Mouse (Mus musculus): ENCODE data around the gene Plk1. TPM values are rescaled to one million over a fixed set of nuclear protein-coding genes. Genes with fewer than 3 reads are reported as not detected.

Gene Plk1
- polyA plus RNA-seq, 1 experiment: 2.1 TPM

DNA sequence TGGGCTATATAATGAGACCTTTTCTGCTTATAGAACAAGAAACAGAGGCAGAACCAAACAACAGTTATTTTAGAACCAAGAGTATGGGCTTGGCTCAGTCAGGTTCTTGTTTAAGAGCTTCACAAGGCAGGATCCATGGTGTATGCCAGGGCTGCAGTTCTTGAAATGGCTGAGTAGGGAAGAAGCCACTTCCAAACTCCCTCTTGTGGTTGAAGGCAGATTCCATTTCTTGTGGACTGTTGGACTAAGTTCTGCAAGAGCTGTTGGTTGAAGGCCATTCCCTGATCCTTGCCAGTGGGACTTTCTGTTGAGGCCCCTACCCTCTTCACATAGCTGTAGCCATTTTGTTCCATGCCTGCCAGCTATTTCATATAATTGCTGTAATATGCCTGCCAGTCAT is 34.7 kb downstream of the Plk1 start:
- Histone ChIP-seq H3K4me1 (ENCODE audit: control insufficient read depth, insufficient read depth, low read length) (no peaks in the 10 kb centered on the region), H3K27ac (ENCODE audit: insufficient read depth, low read length) (no peak overlapping the region), H3K27me3 (ENCODE audit: control insufficient read depth, insufficient read depth, low read length) (no peaks in the 10 kb centered on the region), H3K4me3 (replicated peaks; ENCODE audit: insufficient read depth, low read depth, low read length) (no peak overlapping the region)
- TF ChIP-seq CTCF (IDR thresholded peaks at IDR 0.05; ENCODE audit: borderline replicate concordance, insufficient read depth, low read depth, low read length) (no peak), POLR2A (IDR thresholded peaks at IDR 0.05; ENCODE audit: borderline replicate concordance, insufficient read depth, low read length) (no peak)
- no peak for DNase-seq

DNA sequence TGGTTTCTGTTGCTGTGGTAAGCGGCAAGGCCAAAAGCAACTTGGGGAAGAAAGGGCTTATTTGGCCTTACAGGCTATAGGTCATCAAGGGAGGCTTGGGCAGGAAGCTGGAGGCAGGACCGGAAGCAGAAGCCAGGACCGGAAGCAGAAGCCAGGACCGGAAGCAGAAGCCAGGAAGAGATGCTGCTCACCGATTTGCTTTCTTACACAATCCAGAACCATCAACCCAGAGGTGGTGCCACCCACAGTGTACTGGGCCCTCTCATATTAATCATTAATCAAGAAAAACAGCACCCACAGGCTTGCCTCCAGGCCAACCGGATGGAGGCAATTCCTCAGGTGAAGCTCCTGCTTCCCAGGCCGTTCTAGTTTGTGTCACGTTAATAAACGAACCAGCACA is 37.5 kb downstream of the Plk1 start:
- no peak overlapping the region for H3K27ac ChIP-seq (ENCODE audit: insufficient read depth, low read length)
- H3K4me3 ChIP-seq (replicated peaks; ENCODE audit: insufficient read depth, low read depth, low read length): no peak overlapping the region
- H3K27me3 ChIP-seq (ENCODE audit: control insufficient read depth, insufficient read depth, low read length): no peaks in the 10 kb centered on the region
- no peak for DNase-seq
- 86% methylated on average over 9 of the region's 9 CpGs for WGBS
- TF ChIP-seq POLR2A (IDR thresholded peaks at IDR 0.05; ENCODE audit: borderline replicate concordance, insufficient read depth, low read length): no peak
- no peak for TF ChIP-seq CTCF (IDR thresholded peaks at IDR 0.05; ENCODE audit: borderline replicate concordance, insufficient read depth, low read depth, low read length)
- no peaks in the 10 kb centered on the region for H3K4me1 ChIP-seq (ENCODE audit: control insufficient read depth, insufficient read depth, low read length)

DNA sequence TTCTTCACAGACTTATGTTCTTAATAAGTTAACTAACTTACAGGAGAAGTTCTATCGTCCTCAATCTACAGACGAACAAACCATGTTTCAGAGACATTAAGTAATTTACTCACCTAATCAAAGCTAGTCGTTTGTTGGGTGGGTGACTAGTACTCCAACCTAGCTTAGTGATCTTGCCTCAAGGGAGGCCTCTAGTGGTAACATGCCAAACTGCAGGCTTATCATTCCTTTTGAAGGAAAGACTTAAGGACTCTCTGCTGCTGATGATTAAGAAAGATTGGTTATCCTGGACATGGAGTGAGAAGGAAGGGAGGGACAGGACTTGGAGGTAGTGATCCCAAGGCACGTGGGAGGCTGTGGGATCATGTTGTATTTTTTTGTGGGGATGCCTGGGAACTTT is 38.1 kb downstream of the Plk1 start:
- Histone ChIP-seq H3K27ac (ENCODE audit: insufficient read depth, low read length) (no peak overlapping the region), H3K4me3 (replicated peaks; ENCODE audit: insufficient read depth, low read depth, low read length) (no peak overlapping the region), H3K27me3 (ENCODE audit: control insufficient read depth, insufficient read depth, low read length) (no peaks in the 10 kb centered on the region), H3K4me1 (ENCODE audit: control insufficient read depth, insufficient read depth, low read length) (no peaks in the 10 kb centered on the region)
- peak; percentile 11 to 20 for DNase-seq
- 31% methylated on average over 4 of the region's 4 CpGs for WGBS
- TF ChIP-seq POLR2A (IDR thresholded peaks at IDR 0.05; ENCODE audit: borderline replicate concordance, insufficient read depth, low read length): no peak
- peak; percentile 51; the same call in 1 of the 2 replicates for TF ChIP-seq CTCF (IDR thresholded peaks at IDR 0.05; ENCODE audit: borderline replicate concordance, insufficient read depth, low read depth, low read length)

- Histone ChIP-seq H3K4me3 (replicated peaks; ENCODE audit: insufficient read depth, low read depth, low read length) (no peak overlapping the region), H3K27me3 (ENCODE audit: control insufficient read depth, insufficient read depth, low read length) (no peaks in the 10 kb centered on the region), H3K27ac (ENCODE audit: insufficient read depth, low read length) (no peak overlapping the region), H3K4me1 (ENCODE audit: control insufficient read depth, insufficient read depth, low read length) (no peaks in the 10 kb centered on the region)
- TF ChIP-seq CTCF (IDR thresholded peaks at IDR 0.05; ENCODE audit: borderline replicate concordance, insufficient read depth, low read depth, low read length) (peak; percentile 36; the same call in 1 of the 2 replicates), POLR2A (IDR thresholded peaks at IDR 0.05; ENCODE audit: borderline replicate concordance, insufficient read depth, low read length) (no peak)
- WGBS: 32% methylated on average over 5 of the region's 5 CpGs
- DNase-seq: peak in 1 of 2 experiments; percentile 26
Measured at GRCm38 (mm10) chr7:122199296-122199695, 40.1 kb downstream of the Plk1 start.

DNA sequence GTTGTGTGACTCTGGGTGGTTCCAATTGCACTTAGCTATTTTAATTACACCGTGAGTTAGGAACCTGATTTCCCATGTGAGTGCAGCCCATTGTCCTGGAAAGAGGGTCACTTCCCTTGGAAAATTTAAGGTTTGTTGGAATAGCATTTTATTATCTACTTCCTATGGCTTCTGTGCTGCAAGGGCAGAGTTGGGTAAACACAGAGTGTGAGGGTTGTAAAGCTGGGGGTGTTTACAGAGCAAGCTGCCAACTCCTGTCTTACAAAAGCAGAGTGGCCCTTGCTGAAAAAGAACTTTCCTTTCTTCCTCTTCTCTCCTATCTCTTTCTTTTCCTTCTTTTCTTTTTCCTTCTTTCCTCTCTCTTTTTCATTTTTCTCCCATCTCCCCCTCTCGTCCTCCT is 44.7 kb downstream of the Plk1 start:
- 52% methylated on average over 2 of the region's 2 CpGs for WGBS
- Histone ChIP-seq H3K4me1 (ENCODE audit: control insufficient read depth, insufficient read depth, low read length) (no peaks in the 10 kb centered on the region), H3K27ac (ENCODE audit: insufficient read depth, low read length) (no peak overlapping the region), H3K27me3 (ENCODE audit: control insufficient read depth, insufficient read depth, low read length) (no peaks in the 10 kb centered on the region), H3K4me3 (replicated peaks; ENCODE audit: insufficient read depth, low read depth, low read length) (no peak overlapping the region)
- DNase-seq: no peak
- TF ChIP-seq POLR2A (IDR thresholded peaks at IDR 0.05; ENCODE audit: borderline replicate concordance, insufficient read depth, low read length) (no peak), CTCF (IDR thresholded peaks at IDR 0.05; ENCODE audit: borderline replicate concordance, insufficient read depth, low read depth, low read length) (no peak)

GRCm38 (mm10) chr7:122206121-122206520 is 46.9 kb downstream of the Plk1 start:
- WGBS: 83% methylated on average over 2 of the region's 2 CpGs
- H3K27me3 ChIP-seq (ENCODE audit: control insufficient read depth, insufficient read depth, low read length): no peaks in the 10 kb centered on the region
- no peak overlapping the region for H3K27ac ChIP-seq (ENCODE audit: insufficient read depth, low read length)
- H3K4me3 ChIP-seq (replicated peaks; ENCODE audit: insufficient read depth, low read depth, low read length): no peak overlapping the region
- H3K4me1 ChIP-seq (ENCODE audit: control insufficient read depth, insufficient read depth, low read length): no peaks in the 10 kb centered on the region
- no peak for DNase-seq
- no peak for TF ChIP-seq POLR2A (IDR thresholded peaks at IDR 0.05; ENCODE audit: borderline replicate concordance, insufficient read depth, low read length)
- TF ChIP-seq CTCF (IDR thresholded peaks at IDR 0.05; ENCODE audit: borderline replicate concordance, insufficient read depth, low read depth, low read length): no peak

DNA sequence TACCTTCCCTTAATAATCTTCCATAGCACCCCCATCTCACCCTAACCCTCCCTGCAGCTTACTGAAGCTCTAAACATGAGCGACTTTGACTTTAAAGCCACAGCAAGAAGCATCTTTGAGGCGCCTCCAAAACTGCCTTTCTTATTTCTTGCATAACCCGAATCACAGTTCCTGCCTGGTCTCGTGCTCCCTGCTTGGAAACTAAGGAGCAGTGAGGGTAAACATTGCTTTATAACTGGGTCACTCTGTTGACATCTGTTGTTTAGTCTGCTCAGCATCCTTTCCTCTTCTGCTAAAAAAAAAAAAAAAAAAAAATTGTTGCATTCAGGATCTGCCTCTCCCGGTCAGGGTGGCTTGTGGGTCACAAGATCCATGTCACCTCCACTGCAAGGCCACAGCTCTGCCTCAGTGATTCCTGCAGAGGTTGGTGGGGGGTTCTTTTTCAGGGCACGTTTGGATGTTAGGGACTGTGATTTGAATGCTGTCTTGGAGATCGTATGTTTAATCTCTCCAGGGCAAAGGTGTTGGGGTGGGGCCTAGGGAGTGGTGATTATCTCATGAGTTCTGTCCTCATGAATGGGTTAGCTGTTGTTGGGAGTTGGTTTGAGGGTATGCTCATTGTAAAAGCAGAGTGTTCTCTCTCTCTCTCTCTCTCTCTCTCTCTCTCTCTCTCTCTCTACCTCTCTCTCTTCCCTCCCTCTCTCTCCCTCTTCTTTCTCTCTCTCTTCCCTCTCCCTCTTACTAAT is 49.2 kb downstream of the Plk1 start:
- TF ChIP-seq CTCF (IDR thresholded peaks at IDR 0.05; ENCODE audit: borderline replicate concordance, insufficient read depth, low read depth, low read length) (no peak), POLR2A (IDR thresholded peaks at IDR 0.05; ENCODE audit: borderline replicate concordance, insufficient read depth, low read length) (no peak)
- DNase-seq: no peak
- 53% methylated on average over 7 of the region's 7 CpGs for WGBS
- Histone ChIP-seq H3K4me3 (replicated peaks; ENCODE audit: insufficient read depth, low read depth, low read length) (no peak overlapping the region), H3K4me1 (ENCODE audit: control insufficient read depth, insufficient read depth, low read length) (no peaks in the 10 kb centered on the region), H3K27ac (ENCODE audit: insufficient read depth, low read length) (no peak overlapping the region), H3K27me3 (ENCODE audit: control insufficient read depth, insufficient read depth, low read length) (no peaks in the 10 kb centered on the region; the same call in 1 of the 2 replicates)

DNA sequence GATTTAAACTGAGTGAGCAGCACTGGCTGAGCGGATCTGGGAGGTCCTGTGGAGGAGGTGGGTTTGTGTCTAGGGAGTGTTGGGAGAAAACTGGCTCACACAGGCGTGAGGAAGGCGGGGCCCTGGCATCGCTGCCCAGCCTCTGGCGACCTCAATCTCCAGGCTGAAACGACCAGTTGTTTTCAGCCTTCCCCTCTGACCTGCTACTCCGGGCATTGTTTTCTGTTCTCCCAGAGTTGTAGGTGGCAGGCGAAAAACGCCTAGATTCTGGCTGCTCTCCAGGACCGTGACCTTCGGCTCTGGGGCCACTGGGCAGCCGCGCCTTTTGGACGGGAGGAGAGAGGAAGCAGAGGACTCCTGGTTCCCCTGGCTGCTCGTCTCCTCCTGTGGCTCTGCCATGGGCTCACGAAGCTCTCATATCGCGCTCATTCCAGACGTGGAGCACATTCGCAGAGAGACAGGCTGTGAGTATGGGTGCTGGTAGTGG is 60.1 kb downstream of the Plk1 start, which contains the start of gene Chp2:
TSS of gene Chp2 (plus strand) at position 182 of the 487 bp plus-strand sequence.
- TF ChIP-seq POLR2A (IDR thresholded peaks at IDR 0.05; ENCODE audit: borderline replicate concordance, insufficient read depth, low read length): no peak
- no peak for TF ChIP-seq CTCF (IDR thresholded peaks at IDR 0.05; ENCODE audit: borderline replicate concordance, insufficient read depth, low read depth, low read length)
- Histone ChIP-seq H3K4me1 (ENCODE audit: control insufficient read depth, insufficient read depth, low read length) (no peaks in the 10 kb centered on the region), H3K4me3 (replicated peaks; ENCODE audit: insufficient read depth, low read depth, low read length) (no peak within 1 kb of the TSS), H3K27me3 (ENCODE audit: control insufficient read depth, insufficient read depth, low read length) (no peaks in the 10 kb centered on the region), H3K27ac (ENCODE audit: insufficient read depth, low read length) (no peak within 1 kb of the TSS)
- no peak for DNase-seq
- WGBS: 15% methylated on average over 20 of the region's 20 CpGs

Other genes with a start within 250 kb of the Plk1 start
- 32.3 and 32.6 TPM in 2 replicates for gene Cog7, start 177.7 kb upstream of the Plk1 start, polyA plus RNA-seq (2012; rRNA removed)
- 22.8 and 23.1 TPM in 2 replicates for gene Gga2, start 138.2 kb upstream of the Plk1 start, polyA plus RNA-seq (2012; rRNA removed)
- gene Ubfd1, start 92.3 kb upstream of the Plk1 start, polyA plus RNA-seq (2012; rRNA removed): 52.0 and 56.9 TPM in 2 replicates
- gene Ears2, start 92.2 kb upstream of the Plk1 start, polyA plus RNA-seq (2012; rRNA removed): 4.8 and 6.2 TPM in 2 replicates
- gene Ndufab1, start 57.6 kb upstream of the Plk1 start, polyA plus RNA-seq (2012; rRNA removed): 204 and 236 TPM in 2 replicates
- 2.2 and 2.6 TPM in 2 replicates for gene Palb2, start 26.5 kb upstream of the Plk1 start, polyA plus RNA-seq (2012; rRNA removed)
- gene Dctn5, start 26.4 kb upstream of the Plk1 start, polyA plus RNA-seq (2012; rRNA removed): 110 and 115 TPM in 2 replicates
- gene Ern2, start 26.8 kb downstream of the Plk1 start, polyA plus RNA-seq (2012; rRNA removed): 0.11 and 0.21 TPM in 2 replicates
- 0.29 and 0.46 TPM in 2 replicates for gene Chp2, start 60.1 kb downstream of the Plk1 start, polyA plus RNA-seq (2012; rRNA removed)
- 311 and 324 TPM in 2 replicates for gene Prkcb, start 129.3 kb downstream of the Plk1 start, polyA plus RNA-seq (2012; rRNA removed)

All from cerebellum, adult 2 months (tissue).